Mouse (Mus musculus): ENCODE data around the gene Zfand3. TPM values are rescaled to one million over a fixed set of nuclear protein-coding genes. Genes with fewer than 3 reads are reported as not detected.
A peak's percentile ranks its signal among the peaks of the same experiment; 100 is the strongest.

The Zfand3 gene
- polyA plus RNA-seq, 1 experiment, result 682 TPM

DNA sequence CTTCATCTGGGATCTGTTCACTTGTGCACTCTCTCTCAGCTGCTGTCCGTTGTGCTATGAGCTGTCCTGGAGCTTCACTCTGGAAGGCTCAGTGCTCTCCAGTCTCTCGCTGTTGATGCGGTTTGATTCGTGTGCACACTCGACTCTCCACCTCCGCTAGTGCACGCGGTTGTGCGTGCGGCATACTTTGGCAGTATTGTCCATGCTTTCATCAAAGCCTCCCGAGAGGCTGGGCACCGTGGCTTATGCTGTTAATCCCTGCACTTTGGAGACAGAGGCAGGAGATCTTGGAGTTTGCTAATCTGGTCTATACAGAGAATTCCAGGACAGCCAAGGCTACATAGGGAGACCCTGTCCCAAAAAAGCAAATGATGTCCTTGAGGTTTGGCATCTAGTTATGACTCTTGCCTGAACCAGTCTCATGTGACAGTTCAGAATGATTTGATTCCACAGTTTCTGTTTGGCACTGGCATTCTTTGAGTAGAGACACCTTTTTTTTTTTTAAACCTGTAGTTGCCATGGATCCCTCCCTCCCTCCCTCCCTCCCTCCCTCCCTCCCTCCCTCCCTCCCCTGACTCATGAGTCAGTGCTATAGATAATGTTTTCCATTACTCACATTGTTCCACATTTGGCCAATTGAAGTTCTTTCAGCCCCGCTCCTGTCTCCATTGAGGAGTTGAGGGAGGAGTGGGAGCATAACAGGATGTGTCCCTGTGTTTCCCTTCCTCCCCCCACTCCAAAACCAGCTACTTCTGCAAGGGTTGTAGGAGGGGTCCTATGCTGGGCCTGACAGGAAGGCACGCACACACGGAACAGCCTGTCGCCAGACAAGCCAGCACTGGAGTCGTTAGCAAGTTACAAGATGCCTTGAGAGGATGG lies 192.1 kb downstream of the Zfand3 start:
- Histone ChIP-seq H3K27ac (ENCODE audit: control insufficient read depth, insufficient read depth, low read depth, low read length) (no peak overlapping the region), H3K4me3 (ENCODE audit: control insufficient read depth, low read depth, low read length) (no peak overlapping the region), H3K27me3 (ENCODE audit: control insufficient read depth, insufficient read depth, low read length) (no peaks in the 10 kb centered on the region), H3K36me3 (ENCODE audit: control insufficient read depth, insufficient read depth, low read length) (no peaks in the 10 kb centered on the region), H3K4me1 (ENCODE audit: control insufficient read depth, insufficient read depth, low read length) (peaks cover 7% of the 10 kb centered on the region)
- TF ChIP-seq POLR2A (IDR thresholded peaks at IDR 0.05; ENCODE audit: control insufficient read depth, low read depth, low read length) (no peak), CTCF (IDR thresholded peaks at IDR 0.05; ENCODE audit: control insufficient read depth, insufficient read depth, insufficient replicate concordance, low read depth, low read length) (0 out of 2 replicates have a peak, but pooled peaks have one; percentile 8)

DNA sequence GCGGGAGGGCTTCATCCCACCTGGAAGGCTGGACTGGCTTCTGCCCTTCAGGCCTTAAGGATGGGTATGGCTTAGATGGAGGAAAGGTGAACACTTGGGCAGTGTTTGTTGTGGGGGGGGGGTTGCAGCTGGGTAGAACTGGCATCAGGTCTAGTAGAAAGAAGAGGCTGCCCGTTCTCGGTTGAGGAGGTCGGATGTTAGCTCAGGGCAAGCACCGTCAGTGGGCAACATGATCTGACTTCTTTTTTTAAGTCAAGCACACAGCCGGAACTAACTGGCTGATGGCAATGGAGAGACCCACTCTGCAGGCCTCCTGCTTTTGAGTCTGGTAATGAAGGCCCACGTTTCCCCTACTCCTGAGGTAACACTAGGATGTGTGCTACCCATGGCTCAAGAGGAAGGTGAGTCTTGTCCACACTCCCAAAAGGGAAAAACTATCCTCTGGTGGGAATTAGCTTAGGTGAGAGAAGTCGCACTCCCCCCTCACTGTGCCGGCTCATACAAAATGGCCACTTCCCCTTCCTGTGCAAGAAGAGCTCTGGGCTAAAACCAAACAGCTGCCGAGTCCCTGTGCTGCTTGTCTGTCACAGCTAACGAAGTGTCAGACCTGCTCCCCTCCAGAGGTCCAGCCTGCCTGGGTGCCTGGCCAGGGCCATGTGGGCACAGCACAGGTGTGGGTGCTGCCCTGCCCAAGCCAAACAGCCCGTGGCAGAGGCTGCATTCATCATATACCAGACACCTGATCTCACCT lies 192.9 kb downstream of the Zfand3 start:
- H3K27me3 ChIP-seq (ENCODE audit: control insufficient read depth, insufficient read depth, low read length), result no peaks in the 10 kb centered on the region
- no peak overlapping the region for H3K27ac ChIP-seq (ENCODE audit: control insufficient read depth, insufficient read depth, low read depth, low read length)
- peaks cover 7% of the 10 kb centered on the region for H3K4me1 ChIP-seq (ENCODE audit: control insufficient read depth, insufficient read depth, low read length)
- no peak overlapping the region for H3K4me3 ChIP-seq (ENCODE audit: control insufficient read depth, low read depth, low read length)
- TF ChIP-seq CTCF (IDR thresholded peaks at IDR 0.05; ENCODE audit: control insufficient read depth, insufficient read depth, insufficient replicate concordance, low read depth, low read length) (no peak), POLR2A (IDR thresholded peaks at IDR 0.05; ENCODE audit: control insufficient read depth, low read depth, low read length) (no peak)
- H3K36me3 ChIP-seq (ENCODE audit: control insufficient read depth, insufficient read depth, low read length), result no peaks in the 10 kb centered on the region

DNA sequence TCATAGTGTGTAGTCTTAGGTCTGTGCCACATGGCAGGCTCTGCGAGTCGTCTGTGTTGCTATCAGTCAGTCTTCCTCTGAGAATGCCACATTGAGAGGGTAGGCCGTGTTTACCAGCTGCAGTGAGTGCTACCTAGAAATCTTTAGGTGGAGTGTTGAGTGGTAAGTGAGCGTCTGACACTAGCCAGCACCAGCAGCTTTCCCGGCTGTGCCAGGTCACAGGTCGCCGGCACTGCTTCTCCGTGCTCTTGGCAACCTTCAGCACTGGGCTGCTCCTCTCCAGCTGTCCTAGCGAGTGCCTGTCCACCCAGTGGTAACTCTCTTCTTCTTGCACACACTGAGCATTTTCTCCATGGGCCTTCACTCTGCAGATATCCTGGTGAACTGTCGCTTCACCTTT lies 193.9 kb downstream of the Zfand3 start:
- Histone ChIP-seq H3K36me3 (ENCODE audit: control insufficient read depth, insufficient read depth, low read length) (no peaks in the 10 kb centered on the region), H3K4me1 (ENCODE audit: control insufficient read depth, insufficient read depth, low read length) (peaks cover 7% of the 10 kb centered on the region), H3K4me3 (ENCODE audit: control insufficient read depth, low read depth, low read length) (no peak overlapping the region), H3K27ac (ENCODE audit: control insufficient read depth, insufficient read depth, low read depth, low read length) (no peak overlapping the region), H3K27me3 (ENCODE audit: control insufficient read depth, insufficient read depth, low read length) (no peaks in the 10 kb centered on the region)
- TF ChIP-seq POLR2A (IDR thresholded peaks at IDR 0.05; ENCODE audit: control insufficient read depth, low read depth, low read length) (no peak), CTCF (IDR thresholded peaks at IDR 0.05; ENCODE audit: control insufficient read depth, insufficient read depth, insufficient replicate concordance, low read depth, low read length) (no peak)

DNA sequence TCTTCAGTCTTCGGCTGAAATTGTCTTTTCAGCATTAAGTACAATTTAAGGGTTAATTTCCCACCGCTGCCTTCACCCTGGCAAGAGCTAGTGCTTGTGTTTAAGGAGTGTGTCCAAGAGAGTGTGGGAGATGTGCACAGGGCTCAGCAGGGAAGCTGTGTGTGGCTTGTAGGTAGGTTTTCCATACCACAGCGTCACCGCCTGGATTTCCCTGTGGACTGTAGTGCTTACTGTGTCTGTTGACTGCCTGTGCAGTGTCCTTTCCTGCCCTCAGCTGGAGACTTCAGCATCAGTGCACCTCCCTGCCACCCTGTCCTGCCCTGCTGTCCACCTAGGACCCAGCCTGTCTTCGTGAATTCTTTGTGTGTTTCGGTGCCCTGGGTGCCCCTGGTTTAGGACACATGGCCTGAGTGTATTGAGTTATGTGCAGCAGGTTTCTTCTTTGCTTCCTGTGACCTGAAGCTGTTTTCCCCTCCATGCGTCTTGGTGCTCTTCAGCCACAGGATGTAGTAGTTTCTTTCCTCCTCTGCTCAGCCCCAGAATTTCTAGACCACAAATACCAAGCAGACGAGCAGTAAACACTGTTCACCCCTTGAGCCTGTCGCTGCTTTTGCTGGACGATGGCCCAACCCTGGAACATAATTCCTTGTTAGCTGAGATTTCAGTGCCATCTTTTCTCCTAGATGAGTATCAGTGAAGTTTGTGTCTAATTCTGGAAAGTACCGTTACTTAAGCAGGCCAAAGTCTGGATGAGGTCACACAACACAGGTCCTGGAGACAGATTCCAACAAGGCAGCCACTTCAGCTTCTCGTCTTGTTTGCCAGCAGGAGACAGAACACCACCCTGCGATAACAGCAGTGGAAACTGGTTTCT lies 195.1 kb downstream of the Zfand3 start:
- H3K4me1 ChIP-seq (ENCODE audit: control insufficient read depth, insufficient read depth, low read length), result peaks cover 8% of the 10 kb centered on the region
- no peaks in the 10 kb centered on the region for H3K27me3 ChIP-seq (ENCODE audit: control insufficient read depth, insufficient read depth, low read length)
- H3K36me3 ChIP-seq (ENCODE audit: control insufficient read depth, insufficient read depth, low read length), result no peaks in the 10 kb centered on the region
- H3K4me3 ChIP-seq (ENCODE audit: control insufficient read depth, low read depth, low read length), result no peak overlapping the region
- TF ChIP-seq POLR2A (IDR thresholded peaks at IDR 0.05; ENCODE audit: control insufficient read depth, low read depth, low read length) (no peak), CTCF (IDR thresholded peaks at IDR 0.05; ENCODE audit: control insufficient read depth, insufficient read depth, insufficient replicate concordance, low read depth, low read length) (no peak)
- 0 out of 2 replicates have a peak overlapping the region, but pooled peaks have one; percentile 16 for H3K27ac ChIP-seq (ENCODE audit: control insufficient read depth, insufficient read depth, low read depth, low read length)

DNA sequence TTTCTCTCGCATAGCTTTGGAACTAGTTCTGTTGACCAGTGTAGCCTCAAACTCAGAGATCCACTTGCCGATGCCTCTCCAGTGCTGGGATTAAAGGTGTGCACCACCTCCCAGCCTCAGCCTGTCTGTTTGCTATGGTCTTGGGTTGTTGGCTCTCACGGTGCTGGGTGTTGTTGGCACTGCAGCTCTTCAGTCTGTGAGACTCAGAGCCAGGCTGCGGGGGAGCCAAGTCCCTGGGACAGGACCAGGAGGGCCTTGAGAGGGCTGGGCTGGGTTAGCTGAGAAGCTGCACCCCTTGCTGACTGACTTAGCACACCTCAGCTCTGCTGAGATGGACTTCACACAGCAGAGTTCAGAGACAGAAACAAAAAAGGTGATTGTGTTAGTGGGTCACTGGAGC lies 195.8 kb downstream of the Zfand3 start:
- peaks cover 14% of the 10 kb centered on the region for H3K4me1 ChIP-seq (ENCODE audit: control insufficient read depth, insufficient read depth, low read length)
- no peak overlapping the region for H3K27ac ChIP-seq (ENCODE audit: control insufficient read depth, insufficient read depth, low read depth, low read length)
- TF ChIP-seq POLR2A (IDR thresholded peaks at IDR 0.05; ENCODE audit: control insufficient read depth, low read depth, low read length) (no peak), CTCF (IDR thresholded peaks at IDR 0.05; ENCODE audit: control insufficient read depth, insufficient read depth, insufficient replicate concordance, low read depth, low read length) (no peak)
- no peaks in the 10 kb centered on the region for H3K36me3 ChIP-seq (ENCODE audit: control insufficient read depth, insufficient read depth, low read length)
- H3K27me3 ChIP-seq (ENCODE audit: control insufficient read depth, insufficient read depth, low read length), result no peaks in the 10 kb centered on the region
- no peak overlapping the region for H3K4me3 ChIP-seq (ENCODE audit: control insufficient read depth, low read depth, low read length)

DNA sequence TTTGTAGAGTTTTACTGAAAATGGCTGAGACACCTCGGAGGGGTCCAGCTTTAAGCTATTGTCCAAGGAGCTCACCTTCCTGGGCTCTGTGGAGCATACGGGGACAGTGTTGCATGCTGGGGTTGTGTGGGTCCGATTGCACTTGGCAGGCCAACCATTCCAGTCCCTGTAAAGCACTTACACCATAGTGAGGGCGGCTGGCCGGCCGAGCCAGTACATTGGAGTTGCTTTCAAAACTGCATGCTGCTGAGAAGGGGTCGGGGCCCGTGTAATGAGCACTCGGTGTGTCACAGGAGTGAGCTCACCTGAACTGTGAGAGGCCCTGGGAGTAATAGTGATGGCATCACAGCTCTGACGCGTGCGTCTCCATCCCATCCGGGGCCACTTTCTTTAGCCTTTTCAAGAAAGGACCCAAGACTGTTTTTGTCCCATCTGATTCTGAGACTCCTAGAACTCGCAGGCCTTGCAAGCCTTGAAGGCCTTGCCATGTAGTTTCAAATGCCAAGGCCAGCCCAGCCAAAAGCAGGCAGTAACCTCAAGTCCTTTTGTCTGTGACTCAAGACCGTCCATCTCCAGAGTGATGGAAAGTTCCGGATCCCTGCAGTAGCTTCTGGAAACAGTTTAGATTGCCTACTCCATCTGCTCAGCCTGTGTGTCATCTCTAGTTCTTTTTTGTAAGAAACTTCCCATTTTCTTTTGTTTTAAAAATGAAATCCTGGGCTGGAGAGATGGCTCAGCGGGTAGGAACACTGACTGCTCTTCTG lies 200.7 kb downstream of the Zfand3 start:
- H3K4me1 ChIP-seq (ENCODE audit: control insufficient read depth, insufficient read depth, low read length), result peaks cover 12% of the 10 kb centered on the region
- H3K27ac ChIP-seq (ENCODE audit: control insufficient read depth, insufficient read depth, low read depth, low read length), result no peak overlapping the region
- TF ChIP-seq POLR2A (IDR thresholded peaks at IDR 0.05; ENCODE audit: control insufficient read depth, low read depth, low read length) (no peak), CTCF (IDR thresholded peaks at IDR 0.05; ENCODE audit: control insufficient read depth, insufficient read depth, insufficient replicate concordance, low read depth, low read length) (no peak)
- no peaks in the 10 kb centered on the region for H3K36me3 ChIP-seq (ENCODE audit: control insufficient read depth, insufficient read depth, low read length)
- no peak overlapping the region for H3K4me3 ChIP-seq (ENCODE audit: control insufficient read depth, low read depth, low read length)
- H3K27me3 ChIP-seq (ENCODE audit: control insufficient read depth, insufficient read depth, low read length), result no peaks in the 10 kb centered on the region
